Mouse (Mus musculus): ENCODE data around the gene Nkx2-3. TPM values are rescaled to one million over a fixed set of nuclear protein-coding genes. Genes with fewer than 3 reads are reported as not detected.
A peak's percentile ranks its signal among the peaks of the same experiment; 100 is the strongest.

Gene Nkx2-3
- total RNA-seq, 2 experiments from 2014 or later: not detected

- no peak for DNase-seq
Observed at GRCm38 (mm10) chr19:43605666-43606551, 6.2 kb upstream of the Nkx2-3 start.

- no peak for DNase-seq
Observed at GRCm38 (mm10) chr19:43606552-43607530, 5.3 kb upstream of the Nkx2-3 start.

DNA sequence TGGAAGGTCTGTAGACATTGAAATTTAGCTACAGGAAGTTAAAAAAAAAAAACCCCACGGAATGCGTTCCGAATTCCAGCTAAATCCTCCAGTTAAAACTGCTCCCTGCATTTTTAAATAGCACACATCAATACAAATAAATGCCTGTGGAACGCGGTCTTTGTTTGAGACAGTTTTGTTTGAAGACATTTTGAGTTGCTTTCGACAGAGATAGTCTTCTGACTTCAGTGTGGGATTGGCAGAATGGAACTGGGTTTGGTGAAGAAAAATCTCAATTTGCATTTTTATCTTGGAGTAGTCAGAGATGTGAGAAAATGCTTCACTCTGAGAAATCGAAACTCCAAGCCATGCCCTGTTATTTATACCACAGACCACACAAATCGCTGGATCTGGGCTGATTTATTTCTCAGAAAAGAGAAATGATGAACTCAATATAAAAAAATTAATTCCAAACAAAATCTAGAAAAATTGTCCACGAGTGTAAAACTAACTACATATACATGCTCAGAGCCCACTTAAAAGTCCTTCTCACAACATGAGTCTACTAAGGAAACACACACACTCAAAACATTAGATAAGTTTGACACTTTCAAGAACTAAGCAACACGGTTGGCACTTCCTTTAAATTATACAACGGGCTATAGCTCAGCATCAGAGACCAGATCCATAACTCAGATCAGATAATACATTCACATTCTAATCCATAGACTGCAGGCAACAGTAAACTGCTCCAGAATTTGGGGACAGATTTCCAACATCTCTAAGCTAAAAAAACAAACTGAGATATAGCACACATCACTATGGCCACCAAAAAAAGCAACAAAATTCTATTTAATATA lies 4.1 kb upstream of the Nkx2-3 start:
- DNase-seq: no peak

GRCm38 (mm10) chr19:43608711-43609457 lies 3.2 kb upstream of the Nkx2-3 start:
- no peak for DNase-seq

DNA sequence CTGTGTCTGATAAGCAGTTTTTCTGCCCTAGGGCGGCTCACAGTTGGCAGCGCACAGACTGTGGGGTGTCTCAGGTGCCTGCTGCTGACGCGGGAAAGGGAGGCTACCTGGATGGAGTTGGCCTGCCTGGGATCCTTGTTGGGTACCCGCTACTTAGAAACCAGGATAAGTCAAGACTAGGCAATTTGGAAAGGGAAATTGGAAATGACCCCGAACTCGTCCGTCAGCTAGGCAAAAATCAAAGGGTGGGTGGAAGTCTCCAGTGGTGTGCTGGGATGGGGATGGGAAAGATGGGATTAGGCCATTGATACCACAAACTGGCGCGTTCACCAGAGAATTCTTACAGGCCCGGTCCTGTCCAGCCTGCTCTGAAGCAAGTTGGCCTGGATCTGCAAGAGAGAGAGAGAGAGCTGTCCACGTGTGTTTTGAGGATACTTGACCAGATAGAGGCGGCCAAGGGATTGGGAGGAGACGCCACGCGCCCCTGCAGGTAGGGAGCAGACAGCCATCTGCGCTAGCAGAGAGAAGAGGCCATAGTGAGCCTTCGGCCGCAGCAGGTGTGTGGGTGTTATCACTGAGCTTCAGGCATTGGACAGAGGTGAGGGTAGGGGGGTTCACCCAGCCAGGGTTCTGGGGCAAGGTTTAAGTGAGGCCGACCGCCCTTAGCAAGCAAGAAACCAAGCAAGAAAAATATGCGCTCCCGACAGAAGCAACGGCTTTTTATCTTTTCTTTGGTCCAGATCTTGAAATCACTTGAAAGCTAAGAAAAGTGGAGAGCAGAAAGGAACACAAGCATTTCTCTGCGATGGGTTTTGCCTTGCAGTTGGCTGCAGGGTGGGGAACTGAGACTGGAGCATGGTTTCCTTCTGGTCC lies 2.4 kb upstream of the Nkx2-3 start:
- DNase-seq: no peak

DNA sequence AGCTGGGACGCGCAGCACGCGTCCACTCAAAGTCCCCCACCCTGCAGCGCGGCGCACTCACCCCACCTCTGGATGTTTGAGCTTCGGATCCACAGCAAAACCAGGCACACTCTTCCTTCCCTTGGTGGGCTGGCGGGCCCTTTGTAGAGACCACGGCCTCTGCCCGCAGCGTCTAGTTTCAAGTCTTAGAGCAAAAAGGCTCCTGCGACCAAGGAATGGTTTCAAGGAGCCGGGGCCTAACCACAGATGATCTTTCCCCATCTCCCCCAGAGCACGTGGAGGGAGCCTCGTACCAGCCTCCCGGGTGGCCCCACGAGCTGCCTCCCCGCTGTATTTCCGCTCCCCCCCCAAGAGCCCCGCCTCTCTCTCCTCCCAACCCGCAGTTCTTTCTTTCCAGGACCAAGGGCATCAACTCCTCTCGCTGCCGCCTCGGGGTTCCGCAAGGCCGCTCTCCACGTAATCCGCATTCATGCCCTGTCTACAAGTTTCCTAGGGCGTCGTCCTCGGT lies 1.7 kb upstream of the Nkx2-3 start:
- DNase-seq: no peak

DNA sequence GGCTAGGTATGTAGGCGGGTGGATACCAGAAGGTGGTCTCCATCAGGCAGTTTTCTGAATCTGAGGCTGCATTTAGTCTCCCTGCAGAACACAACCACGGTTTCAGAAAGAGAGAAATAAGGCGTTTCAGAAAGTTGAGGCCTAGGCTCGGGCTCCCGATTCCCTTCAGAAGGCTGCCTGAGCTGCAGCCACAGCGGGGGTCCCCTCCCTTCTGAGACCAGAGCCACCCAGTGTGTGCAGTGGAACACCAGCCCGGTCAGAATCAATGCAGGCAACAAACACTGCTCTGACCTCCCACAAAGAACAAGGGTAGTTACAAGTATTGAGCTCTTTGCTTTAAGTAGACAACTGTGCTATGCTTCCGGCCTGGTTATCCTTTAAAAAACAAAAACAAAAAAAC lies 1.0 kb upstream of the Nkx2-3 start:
- no peak for DNase-seq

- DNase-seq: no peak
Observed at GRCm38 (mm10) chr19:43611561-43611960, 564 bp upstream of the Nkx2-3 start.

DNA sequence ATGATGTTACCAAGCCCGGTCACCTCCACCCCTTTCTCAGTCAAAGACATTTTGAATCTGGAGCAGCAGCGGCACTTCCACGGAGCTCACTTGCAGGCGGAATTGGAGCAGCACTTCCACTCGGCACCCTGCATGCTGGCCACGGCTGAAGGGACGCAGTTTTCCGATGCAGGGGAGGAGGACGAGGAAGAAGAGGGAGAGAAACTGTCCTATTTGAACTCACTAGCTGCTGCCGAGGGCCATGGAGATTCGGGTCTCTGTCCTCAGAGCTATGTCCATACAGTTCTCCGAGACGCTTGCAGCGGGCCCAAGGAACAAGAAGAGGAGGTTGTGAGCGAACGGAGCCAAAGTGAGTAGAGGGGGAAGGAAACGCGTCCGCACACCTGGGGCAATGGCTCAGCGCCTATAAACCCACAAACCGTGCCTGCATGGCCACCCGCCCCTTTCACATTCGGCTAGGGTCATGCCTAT lies 411 bp downstream of the Nkx2-3 start:
- peak; percentile 15 for DNase-seq

DNA sequence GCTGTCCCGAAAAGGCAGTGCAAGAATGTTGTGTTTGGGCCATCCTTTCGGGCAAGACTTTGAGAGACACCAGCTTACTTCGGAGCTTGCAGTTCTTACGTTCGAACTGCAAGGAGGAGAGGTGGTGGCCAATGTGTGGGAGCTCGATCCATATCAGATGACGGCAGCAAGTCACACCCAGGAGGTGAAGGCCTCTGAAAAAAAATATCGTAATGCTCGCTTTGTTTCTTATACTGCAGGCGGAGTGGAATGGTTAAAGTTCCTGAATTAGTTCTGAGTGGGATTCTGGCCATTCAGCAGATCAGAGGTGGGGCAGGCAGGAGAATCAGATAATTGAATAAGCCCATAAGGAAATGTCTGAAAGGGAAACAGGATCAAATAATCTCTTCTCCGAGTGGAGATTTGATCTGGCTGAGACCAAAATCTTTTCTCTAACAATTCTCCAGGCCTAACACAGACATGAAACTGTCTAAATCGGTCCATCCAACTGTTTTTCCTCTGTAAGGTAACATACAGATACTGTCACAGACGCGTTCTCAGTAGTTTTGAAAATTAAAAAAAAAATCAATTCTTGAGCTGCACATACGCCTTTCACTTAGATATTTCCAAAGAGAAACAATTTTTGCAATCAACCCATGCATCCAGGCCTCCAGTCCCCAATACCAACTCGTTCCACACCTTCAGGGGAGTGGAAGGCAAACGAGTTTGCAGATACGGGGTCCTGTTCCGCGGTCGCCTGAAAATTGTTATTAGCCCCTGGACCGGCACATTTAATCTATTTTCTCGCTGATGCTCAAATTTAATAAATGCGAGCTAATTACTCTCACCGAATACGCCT lies 1.4 kb downstream of the Nkx2-3 start:
- DNase-seq: no peak

- DNase-seq: peak; percentile 24
Observed at GRCm38 (mm10) chr19:43614341-43615073, 2.4 kb downstream of the Nkx2-3 start.

DNA sequence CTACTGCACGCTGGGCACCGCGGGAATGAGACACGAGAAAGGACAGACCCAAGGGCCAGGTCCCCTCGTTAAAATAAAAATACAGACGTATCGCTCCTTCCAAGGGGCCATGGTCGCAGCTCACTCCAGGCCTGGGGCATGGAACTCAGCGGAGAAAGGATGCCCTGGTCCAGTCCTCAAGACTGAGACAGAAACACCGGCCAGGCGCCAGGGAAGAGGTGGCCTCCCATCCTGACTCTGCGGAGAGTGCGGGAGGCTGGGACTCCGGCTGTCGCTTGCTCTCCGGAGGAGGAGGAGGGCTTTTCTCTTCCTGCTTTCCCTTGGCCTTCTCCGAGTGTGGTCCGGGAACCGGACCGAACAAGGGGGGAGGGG lies 2.9 kb downstream of the Nkx2-3 start:
- DNase-seq: peak; percentile 26

DNA sequence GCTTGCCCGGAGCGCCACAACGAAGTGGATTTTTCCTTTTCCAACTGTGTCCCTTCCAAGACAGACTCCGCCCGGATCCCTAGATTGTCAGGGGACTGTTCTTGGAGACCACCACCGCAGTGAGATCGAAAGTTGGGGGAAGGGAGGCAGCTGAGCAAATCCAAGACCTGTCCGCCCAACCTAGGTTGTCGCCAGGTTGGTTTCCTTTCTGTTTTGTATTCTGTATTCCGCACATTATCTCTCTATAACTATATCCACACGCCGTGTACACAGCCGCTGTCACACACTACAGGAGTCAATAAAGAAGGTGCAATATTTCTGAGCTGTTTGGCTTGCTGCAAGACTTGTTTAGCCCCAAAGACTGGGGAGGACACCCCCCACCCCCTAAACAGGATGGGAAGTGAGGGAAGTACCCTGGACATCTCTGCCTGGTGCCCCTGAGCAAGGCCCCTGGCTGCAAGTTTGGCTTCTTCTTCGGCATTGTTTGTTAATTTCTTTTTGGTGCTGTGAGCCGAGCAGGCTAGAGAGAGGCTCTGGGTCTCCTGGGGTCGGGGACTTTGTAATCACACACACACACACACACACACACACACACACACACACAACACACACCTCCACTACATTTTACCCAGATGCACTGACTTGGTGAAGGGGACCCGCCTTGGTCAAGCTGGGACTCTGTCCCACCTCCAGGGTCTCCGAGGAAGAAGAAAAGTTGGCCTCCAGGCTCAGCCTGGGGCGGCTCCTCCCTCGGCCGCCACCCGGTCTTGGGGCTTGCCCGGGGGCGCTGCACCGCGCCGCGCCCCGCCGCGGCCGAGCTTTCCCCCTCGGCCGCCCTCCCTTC lies 3.7 kb downstream of the Nkx2-3 start:
- no peak for DNase-seq

GRCm38 (mm10) chr19:43616415-43616861 lies 4.3 kb downstream of the Nkx2-3 start:
- peak; percentile 20 for DNase-seq

DNA sequence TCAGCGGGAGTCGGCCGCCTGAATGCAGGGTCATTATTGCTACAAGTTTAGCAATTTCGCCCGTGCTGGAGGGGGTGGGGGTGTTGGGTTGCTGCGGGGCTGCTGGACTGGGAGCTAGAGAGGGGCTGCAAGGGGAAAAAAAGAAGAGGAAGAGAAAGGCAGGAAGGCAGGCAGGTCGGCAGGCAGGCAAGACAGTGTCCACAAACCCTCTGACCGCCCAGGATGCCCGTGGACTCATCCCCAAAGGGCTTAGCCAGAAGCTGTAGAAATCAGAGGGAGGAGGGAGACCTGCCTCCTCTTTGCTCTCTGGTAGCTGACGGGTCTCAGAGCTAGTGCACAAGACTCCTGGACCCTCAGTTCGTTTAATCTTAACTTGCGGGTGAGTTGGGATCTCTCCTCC lies 4.8 kb downstream of the Nkx2-3 start:
- DNase-seq: no peak

DNA sequence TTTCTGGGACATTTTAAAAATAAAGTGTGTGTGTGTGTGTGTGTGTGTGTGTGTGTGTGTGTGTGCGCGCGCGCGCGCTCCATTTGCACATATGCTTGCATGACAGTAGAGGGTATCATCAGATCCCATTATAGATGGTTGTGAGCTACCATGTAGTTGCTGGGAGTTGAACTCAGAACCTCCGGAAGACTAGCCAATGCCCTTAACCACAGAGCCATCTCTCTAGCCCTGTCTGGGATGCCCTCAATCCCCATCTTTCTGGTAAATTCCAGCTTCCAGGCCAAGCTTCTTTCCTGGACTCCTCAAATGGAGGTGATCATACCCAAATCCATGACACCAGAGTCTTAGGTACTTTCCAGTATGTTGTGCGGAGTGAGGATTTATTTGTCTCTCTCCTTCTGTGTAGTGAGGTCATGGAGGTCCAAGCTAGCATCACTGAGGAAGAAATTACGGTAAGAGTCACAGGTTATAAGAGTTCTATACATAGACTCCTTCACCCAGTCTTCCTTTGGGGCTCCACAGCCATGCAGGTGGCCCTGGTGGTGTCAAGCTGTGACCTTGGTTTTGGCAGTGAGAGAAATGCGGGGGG lies 5.7 kb downstream of the Nkx2-3 start:
- DNase-seq: no peak

DNA sequence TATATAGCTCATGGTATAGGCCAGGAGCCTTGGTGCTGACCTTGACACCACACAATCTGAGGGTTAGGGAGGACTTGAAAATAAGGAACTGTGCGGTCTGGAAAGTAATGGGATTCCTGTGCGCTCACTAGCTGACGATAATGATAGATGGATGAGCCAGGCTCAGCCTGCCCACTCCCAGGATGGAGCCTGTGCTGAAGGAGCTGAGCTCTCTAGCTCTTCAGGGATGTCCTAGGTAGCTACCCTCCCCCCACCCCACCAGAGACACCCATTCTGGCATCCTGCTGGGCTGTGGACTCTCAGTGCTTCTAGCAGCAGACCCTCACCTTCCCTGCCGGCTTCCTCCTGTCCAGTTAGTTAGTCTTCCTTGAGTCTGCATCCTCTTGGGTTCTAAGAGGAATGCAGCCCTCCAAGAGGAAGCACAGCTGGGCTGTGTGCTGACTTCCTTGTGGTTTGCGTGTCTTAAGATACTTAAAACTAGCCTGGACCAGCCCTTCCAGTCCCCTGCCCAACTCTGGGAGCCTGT lies 6.4 kb downstream of the Nkx2-3 start:
- DNase-seq: no peak

All from heart, postnatal 4 days (tissue).